ENCODE assay signal across 9 mouse cellular contexts in the genomic region with DNA sequence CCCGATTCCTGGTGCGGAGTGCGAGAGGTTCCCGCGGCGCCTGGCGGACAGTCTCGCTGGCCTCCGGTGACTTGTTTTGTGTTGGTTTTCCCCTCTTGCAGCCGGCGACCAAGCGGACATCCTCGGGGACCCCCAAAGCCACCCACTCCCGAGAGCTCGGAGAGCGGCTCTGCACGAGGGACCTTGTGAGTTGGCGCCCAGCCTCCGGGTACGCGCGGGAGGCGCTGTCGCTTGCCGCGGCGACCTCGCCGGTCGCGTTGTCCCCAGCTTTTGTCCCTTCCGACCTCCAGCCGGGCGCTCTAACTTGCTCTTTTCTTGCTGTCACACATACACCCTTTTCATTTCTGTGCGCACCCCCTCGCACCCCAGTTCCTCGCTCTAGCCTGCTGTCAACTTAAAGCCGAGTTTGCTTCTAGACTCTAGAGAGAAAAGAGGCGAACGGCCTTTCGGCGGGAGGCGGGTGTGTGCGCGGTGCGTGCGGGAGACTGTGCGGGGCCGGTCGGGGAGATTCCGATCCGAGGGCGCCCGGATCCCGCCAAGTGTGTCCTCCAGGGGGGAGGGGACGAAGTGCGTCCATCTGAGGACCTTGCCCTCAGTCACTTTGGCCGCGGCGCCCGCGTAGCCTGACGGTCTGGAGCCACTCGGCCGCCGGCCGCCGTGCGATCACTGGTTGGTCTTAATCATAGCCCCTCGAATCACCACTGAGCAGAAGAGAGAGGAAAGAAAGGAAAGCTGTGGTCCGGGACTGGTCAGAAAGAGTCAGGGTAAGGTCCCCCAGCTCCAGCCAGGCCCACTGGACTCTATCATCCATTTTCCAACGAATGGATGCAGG. TPM values are rescaled to one million over a fixed set of nuclear protein-coding genes. Genes with fewer than 3 reads are reported as not detected.
A peak's percentile ranks its signal among the peaks of the same experiment; 100 is the strongest.
DNase-seq lines count a peak whose midpoint lies in the region; ATAC-seq and TF ChIP-seq lines count a peak whose summit lies in the region.
"Had no signal": no experiment of that assay in that cellular context is flagged by ENCODE, and none has a peak within 500 bp of the region (broad histone marks: within the 10 kb centered on the region; RNA-seq: fewer than 3 reads in every experiment).

No protein-coding gene starts in this region.

- peak overlapping the region; percentile 53 for H3K4me3 ChIP-seq in intestine, postnatal 0 days (ENCODE audit: low read depth, low read length)
- peak overlapping the region; percentile 48 for H3K4me3 ChIP-seq in liver, embryonic 16.5 days (ENCODE audit: low read depth, low read length)
- H3K4me3 ChIP-seq in stomach, embryonic 15.5 days (replicated peaks): peak overlapping the region; percentile 47
- H3K4me3 ChIP-seq: erythroblast, embryonic 14.5 days had no signal

- H3K4me2 ChIP-seq in intestine, postnatal 0 days (replicated peaks; ENCODE audit: low read depth): peak overlapping the region; percentile 92
- peak overlapping the region; percentile 55 for H3K4me2 ChIP-seq in liver, embryonic 16.5 days (ENCODE audit: low read depth, low read length)
- peak overlapping the region; percentile 92 for H3K4me2 ChIP-seq in stomach, embryonic 15.5 days

- peaks cover 65% of the 10 kb centered on the region for H3K27me3 ChIP-seq in intestine, postnatal 0 days (replicated peaks; ENCODE audit: control insufficient read depth, insufficient read depth, low read length)
- H3K27me3 ChIP-seq in liver, embryonic 16.5 days (ENCODE audit: control insufficient read depth, insufficient read depth, low read depth, low read length): peaks cover 72% of the 10 kb centered on the region
- H3K27me3 ChIP-seq in stomach, embryonic 15.5 days (replicated peaks): peaks cover 56% of the 10 kb centered on the region

- no peaks in the 10 kb centered on the region for H3K36me3 ChIP-seq in intestine, postnatal 0 days (ENCODE audit: control insufficient read depth, insufficient read depth)
- H3K36me3 ChIP-seq in liver, embryonic 16.5 days (ENCODE audit: control insufficient read depth, insufficient read depth): no peaks in the 10 kb centered on the region
- H3K36me3 ChIP-seq in stomach, embryonic 15.5 days: no peaks in the 10 kb centered on the region

- no peak overlapping the region for H3K9ac ChIP-seq in intestine, postnatal 0 days (ENCODE audit: low read depth, low read length)
- no peak overlapping the region for H3K9ac ChIP-seq in liver, embryonic 16.5 days (ENCODE audit: low read depth, low read length)
- 0 out of 2 replicates have a peak overlapping the region, but pooled peaks have one; percentile 2 for H3K9ac ChIP-seq in stomach, embryonic 15.5 days

- no peaks in the 10 kb centered on the region for H3K4me1 ChIP-seq in intestine, postnatal 0 days (replicated peaks; ENCODE audit: control insufficient read depth, insufficient read depth, low read length)
- H3K4me1 ChIP-seq in liver, embryonic 16.5 days (ENCODE audit: control insufficient read depth, low read depth, low read length): no peaks in the 10 kb centered on the region; the same call in 1 of the 2 replicates
- H3K4me1 ChIP-seq in stomach, embryonic 15.5 days: peaks cover 52% of the 10 kb centered on the region

- peak; percentile 37 for TF ChIP-seq CTCF in intestine, postnatal 0 days (IDR thresholded peaks at IDR 0.05; ENCODE audit: low read depth)

- under 1% methylated on average over 72 of the region's 72 CpGs for WGBS in intestine, postnatal 0 days
- WGBS in liver, embryonic 16.5 days (ENCODE audit: insufficient replicate concordance): 1% methylated on average over 72 of the region's 72 CpGs
- under 1% methylated on average over 72 of the region's 72 CpGs for WGBS in stomach, embryonic 15.5 days

- peak; percentile 4 for DNase-seq in cerebellum, adult 9-10 months
- DNase-seq in cerebellum, adult 8-10 months: no peak
- peak; percentile 60 to 63 for DNase-seq in adrenal gland, postnatal 36 days
- peak; percentile 39 for DNase-seq in gastrocnemius, postnatal 10 days
- no peak for DNase-seq in layer of hippocampus, adult 8-10 months (ENCODE audit: low spot score in 2 of 2)

- H3K9me3 ChIP-seq in intestine, postnatal 0 days (ENCODE audit: control insufficient read depth): no peaks in the 10 kb centered on the region
- no peaks in the 10 kb centered on the region for H3K9me3 ChIP-seq in liver, embryonic 16.5 days (replicated peaks; ENCODE audit: control insufficient read depth, low read length)
- H3K9me3 ChIP-seq in stomach, embryonic 15.5 days: no peaks in the 10 kb centered on the region

- ATAC-seq in intestine, postnatal 0 days: peak; percentile 26; the same call in 1 of the 2 replicates
- ATAC-seq in liver, embryonic 16.5 days (ENCODE audit: low read depth): peak; percentile 11; the same call in 1 of the 2 replicates
- ATAC-seq in stomach, embryonic 15.5 days (ENCODE audit: insufficient read depth, low FRiP score, low read depth): peak; percentile 30; the same call in 1 of the 2 replicates

- H3K27ac ChIP-seq in intestine, postnatal 0 days (ENCODE audit: low read depth, low read length): no peak overlapping the region
- H3K27ac ChIP-seq in liver, embryonic 16.5 days (ENCODE audit: low read length): no peak overlapping the region
- no peak overlapping the region for H3K27ac ChIP-seq in stomach, embryonic 15.5 days

RNA-seq across cellular contexts. Expression of a gene that starts 0.6 kb away (rescaled TPM):
- 10 to 100 TPM; 10.8 to 20.8 TPM for total RNA-seq in adrenal gland, postnatal 36 days (2021)
- total RNA-seq in gastrocnemius, postnatal 10 days (2021): 10 to 100 TPM; 10.6 to 11.3 TPM
- 0.89 and 1.2 TPM in 2 replicates for polyA plus RNA-seq in intestine, postnatal 0 days (2015; fragmentation: Nextera tagmentation; extraction: Ambion mirVana)
- polyA plus RNA-seq in liver, embryonic 16.5 days (2015; fragmentation: Nextera tagmentation; extraction: Ambion mirVana): 0.13 and 0.19 TPM in 2 replicates
- 8.2 and 9.7 TPM in 2 replicates for polyA plus RNA-seq in stomach, embryonic 15.5 days (2015; fragmentation: Nextera tagmentation; extraction: Ambion mirVana)
- 10 to 100 TPM; 13.6 to 17.3 (median 14.6) TPM for total RNA-seq in layer of hippocampus, adult 8-10 months (2022)
- polyA plus RNA-seq: erythroblast, embryonic 14.5 days had no signal

Comparison
In these comparisons a context has a peak if more than half of its experiments do, and no peak if none do; other contexts are left out.
1. DNase-seq: peak in cerebellum, adult 9-10 months (single experiment), adrenal gland, postnatal 36 days (2 of 2) and gastrocnemius, postnatal 10 days (single experiment); none in cerebellum, adult 8-10 months (single experiment) and layer of hippocampus, adult 8-10 months (0 of 2).
2. Peak in every context shown above with its lines, with median percentiles within 50 percentile points of each other: ATAC-seq, H3K4me2 ChIP-seq and H3K4me3 ChIP-seq.